Mouse (Mus musculus) olfactory bulb, adult 2 months (tissue): ENCODE measurements at regions not wholly inside any gene's neighbourhood (a gene's known extent, or its start where the extent isn't known, plus 50 kb on each side); places are given as distances from the start of the nearest gene placed in this dataset.

ENCODE experiments used
- CTCF ChIP-seq: fragments of 200-500 bp; IDR thresholded peaks from 2 replicates; pipeline ENCODE4 v1.5.1; 2012; ENCODE audit warnings: low read depth, mild to moderate bottlenecking, low read length, moderate library complexity; ENCODE audit not compliant: insufficient read depth
- POLR2A ChIP-seq: fragments of 200-500 bp; IDR thresholded peaks from 2 replicates; pipeline ENCODE4 v1.6.1; 2012; ENCODE audit warnings: mild to moderate bottlenecking, low read depth, low read length, moderate library complexity; ENCODE audit not compliant: insufficient read depth

GRCm38 (mm10) chr13:44300611-44301010, 428.7 kb upstream of the Jarid2 start:
- TF ChIP-seq CTCF (no peak), POLR2A (no peak)
